Mouse (Mus musculus) urinary bladder, adult 18-20 months (tissue): ENCODE measurements around the gene Lmbrd1.
"Not testable (repeated sequence)": the region's sequence is repeated elsewhere in the genome, so short reads cannot be mapped to it uniquely, and the experiment has no call there.

Source experiments
- DNase-seq, 2 experiments: peaks; one replicate each; pipeline ENCODE4 v3.0.0; 2022; ENCODE audit warnings: low spot score in 2 of 2, mixed read lengths in 2 of 2

The Lmbrd1 gene

DNA sequence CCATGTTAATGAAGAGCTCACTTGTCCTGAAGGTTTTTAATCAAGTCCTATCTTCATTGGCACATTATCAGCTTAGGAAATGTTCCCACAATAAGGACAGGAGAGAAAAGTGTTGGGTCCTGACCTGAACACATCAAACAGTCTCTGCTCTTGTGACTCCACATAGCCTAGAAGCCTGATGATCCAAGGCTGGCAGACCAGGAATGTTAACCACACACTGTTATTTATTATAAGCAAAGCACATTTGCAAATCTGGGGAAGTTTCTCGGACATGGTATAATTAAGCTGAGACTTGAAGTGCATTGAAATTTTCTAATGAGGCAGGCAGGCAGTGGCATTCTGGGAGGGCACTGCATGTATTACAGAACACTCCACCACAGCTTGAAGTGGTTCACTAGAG lies 41.8 kb downstream of the Lmbrd1 start:
- DNase-seq, result no peak

DNA sequence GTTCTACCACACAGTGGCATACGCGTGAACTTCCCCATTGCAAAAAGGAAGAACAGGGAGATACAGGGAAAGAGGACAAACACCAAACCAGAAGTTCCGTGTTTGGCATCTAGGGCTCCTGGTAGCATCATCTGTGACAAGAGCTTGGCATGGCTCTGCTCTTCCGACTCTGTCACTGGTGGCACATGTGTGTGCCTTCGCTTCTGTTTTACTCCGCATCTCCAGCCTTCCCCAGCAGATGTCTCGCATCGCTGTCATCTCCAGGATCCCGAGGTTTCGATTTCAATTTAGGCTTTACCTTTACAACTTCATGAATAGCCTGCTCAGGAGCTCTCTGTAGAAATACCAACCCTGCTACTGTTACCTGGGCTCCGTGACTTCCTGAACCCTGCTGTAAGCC lies 51.4 kb downstream of the Lmbrd1 start:
- no peak for DNase-seq

DNA sequence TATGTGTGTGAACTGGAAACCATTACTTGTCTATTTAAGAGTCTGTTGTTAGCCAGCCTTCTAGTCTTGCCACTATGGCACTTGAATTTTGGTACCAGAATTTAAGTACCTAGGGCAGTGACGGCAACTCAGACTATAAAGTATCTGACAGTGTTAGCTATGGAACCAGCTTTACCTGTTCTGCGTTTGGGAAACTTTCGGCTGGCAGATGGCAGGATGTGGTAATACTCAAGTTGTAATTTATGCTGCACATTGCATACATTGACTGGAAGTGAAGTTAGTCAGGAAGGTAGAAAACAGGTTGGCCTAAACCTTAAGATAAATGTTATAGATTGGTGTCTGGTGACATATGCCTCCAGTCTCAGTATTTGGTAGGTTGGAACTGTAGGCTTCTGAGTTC lies 53.9 kb downstream of the Lmbrd1 start:
- no peak for DNase-seq

DNA sequence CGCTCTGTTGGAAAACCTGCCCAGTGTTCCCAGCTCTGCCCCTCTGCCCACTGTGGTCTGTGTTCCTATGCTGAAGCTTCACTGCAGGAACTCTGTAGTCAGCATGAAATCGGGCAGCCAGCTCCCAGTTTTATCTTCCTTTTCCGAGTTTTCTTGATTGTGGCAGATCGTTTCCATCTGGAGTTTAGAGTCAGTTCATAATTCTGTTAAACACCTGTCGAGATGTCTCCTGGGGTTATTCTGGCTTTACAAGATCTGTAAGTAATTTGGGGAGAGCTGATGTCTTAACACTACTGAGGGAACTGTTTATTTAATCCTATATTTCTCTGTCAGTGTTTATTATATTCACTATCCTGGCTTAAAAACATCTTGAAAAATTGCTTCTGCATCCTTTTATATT lies 56.4 kb downstream of the Lmbrd1 start:
- DNase-seq, result no peak

DNA sequence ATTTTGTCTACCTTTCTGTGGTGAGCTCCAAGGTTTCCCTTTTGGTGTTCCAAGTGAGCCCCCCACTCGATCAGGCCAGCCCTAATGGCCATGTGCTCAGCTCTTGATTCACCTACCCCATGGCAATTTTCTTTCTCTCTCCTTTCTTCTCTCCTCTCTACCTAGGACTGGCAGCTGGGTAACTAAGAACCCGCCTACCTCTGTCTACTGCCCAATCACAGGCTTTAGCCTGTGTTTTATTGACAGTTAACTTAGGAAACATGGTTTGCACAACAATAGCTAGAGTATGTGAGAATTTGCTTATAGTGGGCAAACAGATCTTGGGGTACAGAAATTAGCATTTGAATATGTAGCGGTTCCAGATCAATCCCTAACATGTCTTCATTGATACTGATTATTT lies 62.5 kb downstream of the Lmbrd1 start:
- no peak for DNase-seq

DNA sequence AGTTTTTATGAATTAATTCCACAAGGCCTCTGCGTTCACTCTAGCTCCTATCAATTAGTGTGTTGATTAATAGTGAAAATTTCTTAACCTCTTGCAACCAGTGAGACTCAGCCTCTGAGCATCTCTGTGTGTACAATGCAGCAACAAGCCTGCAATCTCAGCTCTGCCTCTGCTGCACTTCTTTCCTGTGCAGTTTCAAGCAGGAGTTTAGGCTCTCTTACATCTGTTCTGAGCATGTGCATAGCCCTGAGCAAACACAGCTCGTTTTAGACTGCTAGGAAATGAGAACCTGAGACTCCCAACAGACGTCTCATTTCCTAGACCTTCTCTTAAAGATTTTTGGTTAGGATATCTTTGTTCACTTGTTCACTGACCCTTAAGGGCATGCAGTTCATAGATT lies 63.1 kb downstream of the Lmbrd1 start:
- DNase-seq, result no peak

DNA sequence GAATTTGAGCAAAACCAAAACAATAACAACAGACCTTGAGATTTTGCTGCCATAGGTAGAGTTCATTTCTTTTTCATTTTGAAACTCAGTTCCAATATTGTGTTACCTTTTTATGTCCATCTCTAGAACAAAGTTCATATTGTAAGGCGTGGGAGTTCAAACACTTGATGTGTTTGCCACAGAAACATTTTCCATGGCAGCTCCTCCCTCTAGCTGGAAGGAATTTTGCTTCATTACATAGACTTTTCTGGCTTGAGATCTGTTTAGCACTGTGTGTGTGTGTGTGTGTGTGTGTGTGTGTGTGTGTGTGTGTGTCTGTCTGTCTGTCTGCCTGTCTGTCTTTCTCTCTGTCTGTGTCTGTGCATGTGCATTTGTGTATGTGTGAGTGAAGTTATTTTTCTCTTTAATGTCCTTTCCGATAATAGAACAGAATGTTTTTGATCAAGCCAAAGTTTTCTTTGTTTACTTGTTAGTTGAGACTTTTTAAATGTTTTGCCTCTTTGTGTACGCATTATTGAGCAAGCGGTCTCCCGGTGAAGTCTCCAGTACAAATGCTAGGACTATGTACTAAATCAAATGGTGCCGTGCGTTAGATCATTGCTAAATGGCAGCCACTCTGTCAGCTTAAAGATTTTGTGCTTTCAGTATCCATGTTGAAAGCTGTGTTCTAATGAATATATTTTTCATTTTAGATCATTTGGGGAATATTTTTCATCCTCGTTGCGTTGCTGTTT lies 64.9 kb downstream of the Lmbrd1 start:
- no peak for DNase-seq

DNA sequence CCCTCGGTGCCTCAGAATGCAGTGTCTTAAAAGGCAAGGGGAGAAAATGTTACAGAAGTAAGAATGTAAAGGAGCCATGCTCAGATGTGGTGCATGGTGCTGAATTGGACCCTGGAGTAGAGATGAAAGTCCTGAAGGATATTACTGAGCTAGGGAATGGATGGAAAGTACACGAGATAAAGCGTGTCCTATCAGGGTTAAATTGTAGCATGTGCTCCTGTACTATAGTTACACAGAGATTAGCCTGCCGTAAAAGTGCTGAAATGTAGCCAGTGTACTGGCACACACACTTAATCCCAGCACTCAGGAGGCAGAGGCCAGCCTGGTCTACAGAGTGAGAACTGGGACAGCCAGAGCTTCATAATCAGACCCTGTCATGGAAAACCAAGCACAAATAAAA lies 74.3 kb downstream of the Lmbrd1 start:
- no peak for DNase-seq

DNA sequence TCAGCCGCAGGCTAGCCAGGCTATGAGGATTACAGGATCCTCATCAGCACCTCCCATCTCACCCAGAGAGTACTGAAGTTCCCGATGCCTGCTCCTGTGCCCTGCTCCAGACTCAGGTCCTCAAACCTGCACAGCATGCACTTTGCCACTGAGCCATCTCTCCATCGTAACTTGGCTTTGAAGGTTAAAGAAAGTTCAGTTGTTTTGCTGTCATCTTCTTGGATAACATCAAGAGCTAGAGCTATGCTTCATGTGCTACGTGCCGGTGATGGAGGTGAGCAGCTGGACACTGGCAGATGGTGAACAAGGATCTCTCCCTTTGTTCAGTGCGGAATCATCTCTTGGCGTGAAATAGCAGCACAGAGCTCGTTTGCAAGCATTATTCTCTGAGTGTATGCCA lies 80.1 kb downstream of the Lmbrd1 start:
- DNase-seq, result no peak

DNA sequence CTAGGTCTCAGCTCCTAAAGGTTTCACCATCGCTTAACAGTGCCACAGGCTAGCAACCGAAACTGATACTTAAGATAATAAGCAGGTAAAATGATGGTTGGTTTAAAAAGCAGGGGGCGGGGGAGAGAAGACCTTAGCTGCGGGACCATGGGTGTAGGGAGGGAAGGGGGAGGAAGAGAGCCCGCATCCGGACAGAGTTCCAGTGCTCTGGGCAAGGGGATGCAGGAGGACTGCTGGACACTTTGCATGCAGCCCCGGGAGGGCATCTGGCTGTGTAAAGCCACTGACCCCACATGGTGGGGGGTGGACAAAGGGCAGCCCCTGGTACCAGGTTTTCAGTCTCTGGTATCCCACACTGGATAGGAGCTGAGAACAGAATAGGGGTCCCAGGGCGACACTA lies 88.0 kb downstream of the Lmbrd1 start:
- DNase-seq, result no peak

DNA sequence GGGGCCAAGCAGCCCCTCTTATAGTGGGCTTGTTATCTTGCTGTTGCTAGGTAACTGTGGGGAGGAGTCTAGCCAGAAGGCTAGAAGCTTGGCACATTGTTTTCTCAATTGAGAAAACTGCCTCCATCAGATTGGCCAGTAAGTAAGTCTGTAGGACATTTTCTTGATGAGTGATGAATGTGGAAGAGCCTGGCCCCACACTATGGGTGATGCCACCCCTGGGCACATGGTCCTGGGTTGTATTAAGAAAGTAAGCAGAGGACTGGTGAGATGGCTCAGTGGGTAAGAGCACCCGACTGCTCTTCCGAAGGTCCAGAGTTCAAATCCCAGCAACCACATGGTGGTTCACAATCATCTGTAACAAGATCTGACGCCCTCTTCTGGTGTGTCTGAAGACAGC lies 88.8 kb downstream of the Lmbrd1 start:
- not testable (repeated sequence) for DNase-seq

DNA sequence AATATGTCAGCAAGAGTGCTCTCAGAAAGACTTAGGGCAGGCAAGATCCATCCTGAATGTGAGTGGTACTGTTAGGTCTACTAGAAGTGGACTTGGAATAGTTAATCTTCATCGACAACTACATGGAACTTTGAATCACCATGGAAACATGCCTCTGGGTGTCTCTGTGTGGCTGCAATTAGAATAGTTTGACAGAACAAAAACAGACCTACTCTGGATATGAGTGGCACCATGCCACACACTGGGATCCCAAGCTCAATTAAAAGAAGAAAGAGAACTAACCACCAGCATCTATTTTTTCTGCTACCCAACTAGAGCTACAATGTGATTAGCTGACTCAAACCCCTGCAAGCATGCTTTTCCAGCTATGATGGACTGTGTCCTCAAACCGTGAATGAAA lies 95.2 kb downstream of the Lmbrd1 start:
- no peak for DNase-seq

DNA sequence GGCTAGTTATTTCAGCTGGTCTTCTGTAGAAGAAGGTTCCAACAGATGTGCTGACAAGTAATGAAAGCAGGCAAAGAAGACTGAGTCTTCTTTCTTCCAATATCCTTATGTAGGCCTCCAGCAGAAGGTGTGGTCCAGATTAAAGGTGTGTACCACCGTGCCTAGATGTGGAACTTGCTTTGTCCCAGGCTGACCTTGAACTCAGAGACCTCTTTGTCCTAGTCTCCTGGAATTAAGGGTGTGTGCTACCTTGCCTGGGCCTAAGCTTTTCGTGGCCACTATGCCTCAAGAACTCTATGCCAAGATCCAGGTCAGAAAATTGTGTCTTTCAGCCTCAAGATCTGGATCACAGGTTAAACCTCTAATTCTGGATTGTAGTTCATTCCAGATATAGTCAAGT lies 98.1 kb downstream of the Lmbrd1 start:
- DNase-seq, result no peak

DNA sequence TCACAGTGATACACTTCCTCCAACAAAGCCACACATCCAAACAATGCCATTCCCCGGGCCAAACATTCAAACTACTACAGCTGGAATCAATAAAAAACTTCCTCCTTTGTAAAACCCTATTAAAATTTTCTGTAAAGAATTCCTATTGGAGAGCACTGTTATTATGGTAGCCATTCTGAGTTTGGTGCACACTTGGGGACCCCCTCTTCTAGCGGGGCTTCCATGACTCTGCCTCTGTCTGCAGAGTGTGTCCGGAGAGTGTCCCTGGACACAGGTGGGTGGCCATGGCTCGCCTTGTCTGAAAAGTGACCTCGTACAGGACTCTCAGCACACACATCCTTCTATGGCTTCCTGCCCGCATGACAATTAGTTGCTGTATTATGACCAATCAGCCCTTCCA lies 114.7 kb downstream of the Lmbrd1 start:
- no peak for DNase-seq

DNA sequence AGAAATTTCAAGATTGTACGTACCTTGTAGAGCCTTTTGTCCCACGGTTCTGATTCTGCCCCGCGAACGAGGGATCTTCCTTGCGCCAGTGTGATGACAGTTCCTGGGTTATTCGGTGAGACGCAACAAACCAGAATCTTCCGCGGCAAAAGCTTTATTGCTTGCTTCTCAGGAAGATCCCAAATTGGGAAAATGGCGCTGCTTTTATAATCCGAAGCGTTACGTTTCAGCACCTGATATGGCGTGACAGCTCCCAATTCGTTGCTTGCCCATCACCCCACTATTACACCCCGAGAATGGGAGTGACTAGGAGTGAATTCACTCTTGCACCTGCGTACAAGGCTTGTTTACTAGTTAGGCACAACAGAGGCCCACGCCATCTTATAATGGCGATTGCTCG lies 129.5 kb downstream of the Lmbrd1 start:
- DNase-seq, result not testable (repeated sequence)
